ENCODE assay signal across 24 mouse cellular contexts in the genomic region with DNA sequence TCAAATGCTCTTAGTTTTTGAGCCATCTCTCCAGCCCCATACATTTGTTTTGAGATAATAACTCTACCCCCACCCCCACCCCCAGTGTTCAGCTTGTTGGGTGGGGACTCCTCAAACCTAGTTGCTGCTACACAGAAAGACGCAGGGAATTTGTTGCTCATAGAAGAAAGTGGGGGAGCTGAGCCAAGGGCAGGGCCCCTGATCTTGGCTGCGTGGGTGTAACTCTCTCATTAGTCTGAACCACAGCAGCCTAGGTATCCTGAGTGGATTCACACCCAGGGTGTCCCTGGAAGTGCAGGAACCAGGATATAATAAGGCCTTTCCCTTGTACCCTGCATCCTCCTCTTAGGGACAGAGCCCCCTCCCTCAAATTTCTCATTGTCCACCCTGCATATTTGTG.
DNase-seq lines count a peak whose midpoint lies in the region; ATAC-seq lines count a peak whose summit lies in the region.
"Had no signal": no experiment of that assay in that cellular context is flagged by ENCODE, and none has a peak within 500 bp of the region (broad histone marks: within the 10 kb centered on the region; RNA-seq: fewer than 3 reads in every experiment).

No protein-coding gene starts in this region.

- ATAC-seq in heart, embryonic 12.5 days (ENCODE audit: insufficient number of reproducible peaks, low FRiP score): no peak
- ATAC-seq: activated CD4-positive, CD25-positive, alpha-beta regulatory T cell, adult 4 months; forebrain, embryonic 14.5 days; forebrain, embryonic 16.5 days; Patski had no signal

- H3K27me3 ChIP-seq in heart, embryonic 12.5 days (replicated peaks): peaks cover 4% of the 10 kb centered on the region; the same call in 1 of the 2 replicates
- H3K27me3 ChIP-seq: embryonic facial prominence, embryonic 13.5 days; embryonic facial prominence, embryonic 15.5 days; forebrain, embryonic 12.5 days; Patski had no signal

- H3K9ac ChIP-seq in heart, embryonic 12.5 days: no peak overlapping the region
- H3K9ac ChIP-seq: embryonic facial prominence, embryonic 13.5 days; embryonic facial prominence, embryonic 15.5 days; forebrain, embryonic 12.5 days had no signal

- no peak overlapping the region for H3K27ac ChIP-seq in heart, embryonic 12.5 days (ENCODE audit: poor library complexity, severe bottlenecking)
- H3K27ac ChIP-seq: embryonic facial prominence, embryonic 13.5 days; embryonic facial prominence, embryonic 15.5 days; forebrain, embryonic 10.5 days; forebrain, embryonic 12.5 days had no signal

- no peak overlapping the region for H3K4me2 ChIP-seq in heart, embryonic 12.5 days
- H3K4me2 ChIP-seq: embryonic facial prominence, embryonic 13.5 days; embryonic facial prominence, embryonic 15.5 days; forebrain, embryonic 12.5 days had no signal

- no peaks in the 10 kb centered on the region for H3K9me3 ChIP-seq in heart, embryonic 12.5 days (replicated peaks)
- H3K9me3 ChIP-seq: embryonic facial prominence, embryonic 13.5 days; embryonic facial prominence, embryonic 15.5 days; forebrain, embryonic 10.5 days; forebrain, embryonic 12.5 days had no signal

- peak; percentile 91 for DNase-seq in heart, adult 11 months
- no peak for DNase-seq in heart, adult 8-10 months (ENCODE audit: low spot score)
- peak; percentile 19 for DNase-seq in heart, postnatal 25 days (ENCODE audit: low spot score)
- peak; percentile 65 for DNase-seq in Muller cell, postnatal 12 days (ENCODE audit: inconsistent ontology term)
- no peak for DNase-seq in adrenal gland, postnatal 10 days
- DNase-seq: adrenal gland, adult 8-10 months; adrenal gland, postnatal 25 days; cerebellum, adult 11 months; cerebellum, adult 18-20 months; cerebellum, adult 8-10 months; cerebellum, adult 9-11 months; cerebellum, postnatal 14 days; cerebellum, postnatal 36 days; embryo, embryonic 11 days had no signal

- no peaks in the 10 kb centered on the region for H3K36me3 ChIP-seq in heart, embryonic 12.5 days
- H3K36me3 ChIP-seq: embryonic facial prominence, embryonic 13.5 days; embryonic facial prominence, embryonic 15.5 days; forebrain, embryonic 10.5 days; forebrain, embryonic 12.5 days had no signal

- WGBS in heart, embryonic 12.5 days: 84% methylated on average over 2 of the region's 2 CpGs

- no peak overlapping the region for H3K4me3 ChIP-seq in heart, embryonic 12.5 days
- H3K4me3 ChIP-seq: embryonic facial prominence, embryonic 13.5 days; embryonic facial prominence, embryonic 15.5 days; erythroblast, embryonic 14.5 days; forebrain, embryonic 10.5 days; forebrain, embryonic 12.5 days had no signal

- H3K4me1 ChIP-seq in heart, embryonic 12.5 days (replicated peaks): 0 out of 2 replicates have a peak, but pooled peaks cover 3% of the 10 kb centered on the region
- H3K4me1 ChIP-seq: embryonic facial prominence, embryonic 13.5 days; embryonic facial prominence, embryonic 15.5 days; forebrain, embryonic 10.5 days; forebrain, embryonic 12.5 days had no signal

- intact Hi-C loops in heart, postnatal 25 days (cut with DNase I): no loop called here

Comparison
In these comparisons a context has a peak if more than half of its experiments do, and no peak if none do; other contexts are left out.
1. DNase-seq: peak in heart, adult 11 months (single experiment), heart, postnatal 25 days (single experiment) and Muller cell, postnatal 12 days (single experiment); none in heart, adult 8-10 months (single experiment) and adrenal gland, postnatal 10 days (single experiment).